Mouse (Mus musculus) thymus, postnatal 4 days (tissue): Measurements from ENCODE around the gene Dnah10.

Source experiments
- DNase-seq: peaks from one replicate; pipeline ENCODE4 v3.0.0; 2021

Dnah10 gene

DNA sequence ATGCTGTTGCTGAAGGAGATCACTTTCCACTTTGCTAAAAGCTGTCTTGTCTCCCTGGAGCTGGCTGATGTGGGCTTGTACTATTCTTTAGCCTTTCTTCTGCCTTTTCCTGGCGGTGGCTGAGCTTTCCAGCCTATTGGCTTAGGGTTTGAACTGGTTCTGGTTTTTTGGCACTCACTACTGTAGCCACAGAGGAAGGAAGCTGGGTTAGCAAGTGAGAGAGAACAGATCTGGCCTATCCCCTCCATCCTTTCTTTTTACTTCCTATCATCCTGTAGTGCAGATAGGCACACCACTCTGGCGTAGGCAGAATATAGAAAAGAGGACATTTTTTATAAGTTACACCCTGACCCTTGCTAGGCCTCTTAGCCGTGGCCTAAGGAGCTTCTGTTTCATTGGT is 148.2 kb downstream of the Dnah10 start:
- no peak for DNase-seq

DNA sequence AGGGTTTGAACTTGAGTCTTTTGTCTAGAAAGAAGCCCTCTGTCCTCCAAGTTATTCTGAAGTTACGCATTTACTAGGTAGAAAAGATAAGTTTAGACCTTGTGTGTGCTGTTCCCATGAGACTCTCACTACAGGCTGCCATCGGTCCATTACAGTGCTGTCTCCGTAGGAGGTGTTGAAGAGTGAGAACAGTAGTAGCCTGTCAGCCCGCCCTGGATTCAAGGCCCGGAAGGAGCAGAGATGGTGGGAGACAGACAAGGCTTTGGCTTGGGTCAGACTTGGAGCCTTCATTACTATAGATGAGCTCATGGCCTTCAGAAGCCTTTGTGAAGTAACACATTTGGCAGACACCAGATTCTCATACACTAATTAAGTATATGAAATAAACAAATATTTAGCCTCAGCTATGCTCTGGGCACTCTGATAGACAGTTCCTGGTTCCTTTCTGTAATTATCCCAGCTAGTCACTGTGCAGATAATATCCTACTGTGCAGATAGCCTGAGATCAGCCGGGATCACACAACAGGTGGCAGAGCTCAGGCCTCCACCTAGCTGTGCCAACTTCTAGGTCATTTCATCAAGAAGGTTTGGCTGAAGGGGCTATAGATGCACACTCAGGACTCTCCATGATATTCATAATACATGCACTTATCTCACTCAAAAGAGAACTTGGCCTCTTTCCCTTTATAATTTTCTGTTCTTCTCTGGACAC is 149.2 kb downstream of the Dnah10 start:
- DNase-seq, result no peak

DNA sequence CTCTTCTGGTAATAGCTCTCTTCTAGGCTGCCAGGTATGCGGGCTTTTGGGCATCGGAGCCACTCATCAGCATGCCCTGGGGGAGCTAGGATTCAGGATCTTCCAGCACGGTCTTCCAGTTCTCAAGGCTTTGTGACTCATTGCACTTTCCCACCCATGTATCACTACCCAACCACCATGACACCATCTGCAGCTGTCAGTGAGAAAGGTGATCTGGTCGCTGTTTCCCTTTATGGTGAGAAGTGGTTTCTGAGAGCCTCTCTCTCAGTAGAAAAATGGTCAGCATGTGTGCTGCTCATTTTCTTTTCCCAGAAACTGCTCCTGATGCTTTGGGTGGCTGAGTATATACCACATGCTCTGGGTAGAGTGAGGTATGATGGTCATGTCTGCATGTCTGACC is 154.4 kb downstream of the Dnah10 start:
- no peak for DNase-seq

DNA sequence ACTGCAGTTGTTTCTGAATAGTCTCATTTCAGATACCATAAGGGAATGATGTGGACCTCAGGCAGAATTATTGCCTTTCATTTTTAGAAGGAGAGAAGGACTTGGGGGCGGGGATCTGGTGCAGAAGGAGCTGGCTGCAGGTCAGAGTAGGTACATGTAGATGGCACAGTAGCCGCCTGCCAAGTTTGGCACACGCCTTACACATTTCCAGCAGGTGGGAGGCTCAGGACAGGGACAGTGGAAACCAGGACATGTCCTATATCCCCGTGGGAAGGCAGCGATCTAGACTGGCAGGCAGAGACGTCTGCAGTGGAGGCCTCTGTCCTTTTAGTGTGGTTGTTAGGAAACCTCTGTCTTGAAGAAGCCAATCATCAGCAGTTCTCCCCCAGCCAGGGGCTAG is 154.9 kb downstream of the Dnah10 start:
- no peak for DNase-seq

DNA sequence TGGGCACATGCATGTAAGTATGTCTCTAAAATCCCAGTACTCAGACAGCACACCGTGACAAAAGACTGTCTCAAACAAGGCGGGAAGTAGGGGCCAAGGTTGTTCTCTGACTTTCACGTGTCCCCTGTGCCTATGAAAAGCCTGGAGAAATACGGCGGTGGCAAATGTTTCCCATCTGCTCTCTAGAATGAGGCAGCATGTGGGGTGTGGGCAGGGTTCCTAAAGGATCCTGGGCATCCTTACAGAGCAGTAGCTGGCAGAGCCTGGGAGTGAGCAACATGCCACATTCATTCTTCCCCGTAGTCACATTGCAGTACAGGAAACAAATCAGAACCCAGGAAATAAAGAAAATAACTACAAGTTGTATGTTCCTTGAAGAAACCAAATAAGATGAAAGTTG is 159.0 kb downstream of the Dnah10 start:
- DNase-seq, result no peak
